Mouse (Mus musculus) erythroblast, embryonic 14.5 days (primary cell): ENCODE results near the gene Mcm5.

Experiments
- GATA1 ChIP-seq: IDR thresholded peaks from 2 replicates; pipeline ENCODE4 v1.6.1; 2012; ENCODE audit warnings: low read length, inconsistent platforms, mixed read lengths
- TAL1 ChIP-seq: IDR thresholded peaks from 3 replicates; pipeline ENCODE4 v1.6.1; 2012; ENCODE audit warnings: low read length, inconsistent platforms, mixed read lengths

DNA sequence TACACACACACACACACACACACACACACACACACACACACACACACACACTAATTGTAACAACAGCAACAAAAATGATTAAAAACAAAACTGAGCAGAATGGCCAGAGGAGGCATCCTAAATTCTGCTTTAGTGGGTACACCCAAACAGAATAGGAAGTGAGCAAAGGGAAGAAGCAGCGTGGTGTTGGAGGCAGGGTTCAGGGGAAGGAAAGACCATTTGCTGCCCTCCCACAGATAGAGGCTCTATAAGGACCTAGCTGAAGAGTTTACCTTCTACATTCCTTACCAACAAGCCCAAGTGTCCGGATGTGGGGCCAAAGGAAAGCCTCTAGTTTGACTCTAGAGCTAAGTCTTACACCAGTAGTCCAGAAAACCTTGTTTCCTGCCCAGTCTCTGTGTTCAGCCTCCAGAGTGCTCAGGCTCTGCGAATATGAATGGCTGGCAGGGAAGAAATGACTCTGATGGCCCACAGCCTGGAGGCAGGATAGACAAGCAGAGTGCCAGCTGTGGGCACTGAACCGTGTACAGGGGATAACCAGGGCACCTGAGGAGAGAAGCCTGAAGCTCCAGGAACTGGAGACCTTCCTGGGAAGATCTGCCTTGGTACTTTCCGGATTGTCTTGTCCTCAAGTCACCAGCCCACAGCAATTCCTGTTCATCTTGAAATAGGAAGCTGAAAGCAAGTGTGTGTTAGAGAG, 41.7 kb downstream of the Mcm5 start:
- TF ChIP-seq GATA1 = no peak
- TF ChIP-seq TAL1 = no peak
